Mouse (Mus musculus) forebrain, embryonic 11.5 days (tissue): Measurements from ENCODE around the gene Dnajc5. TPM values are rescaled to one million over a fixed set of nuclear protein-coding genes. Genes with fewer than 3 reads are reported as not detected.

Source experiments
- ATAC-seq: fragments of 200-750 bp; cut with Nextera tagmentation; replicated peaks from 2 replicates; pipeline ENCODE4 v1.8.0; 2017; ENCODE audit warnings: moderate TSS enrichment; ENCODE audit not compliant: low FRiP score
- DNase-seq: peaks from one replicate; pipeline ENCODE4 v3.0.0-alpha.2; 2017; ENCODE audit warnings: low spot score
- H3K27ac ChIP-seq: fragments of 300-500 bp; sonication (generic); 2 replicates; pipeline ENCODE4 v1.5.1; 2014; ENCODE audit warnings: low read depth, low read length
- H3K27me3 ChIP-seq: fragments of 300-500 bp; sonication (generic); 2 replicates; pipeline ENCODE4 v1.6.1; 2014; ENCODE audit warnings: mild to moderate bottlenecking, low read length, mixed read lengths; ENCODE audit not compliant: control insufficient read depth, insufficient read depth
- H3K36me3 ChIP-seq: fragments of 300-500 bp; sonication (generic); 2 replicates; pipeline ENCODE4 v1.6.1; 2014; ENCODE audit warnings: mild to moderate bottlenecking, low read length, moderate library complexity, mixed read lengths; ENCODE audit not compliant: control insufficient read depth, insufficient read depth
- H3K4me1 ChIP-seq: fragments of 300-500 bp; sonication (generic); replicated peaks from 2 replicates; pipeline ENCODE4 v1.6.1; 2014; ENCODE audit warnings: low read length, mixed read lengths; ENCODE audit not compliant: control insufficient read depth, insufficient read depth
- H3K4me2 ChIP-seq: fragments of 300-500 bp; sonication (generic); 2 replicates; pipeline ENCODE4 v1.6.1; 2014; ENCODE audit warnings: low read depth, mild to moderate bottlenecking, low read length, moderate library complexity, mixed read lengths; ENCODE audit not compliant: severe bottlenecking
- H3K4me3 ChIP-seq: fragments of 300-500 bp; sonication (generic); 2 replicates; pipeline ENCODE4 v1.5.1; 2014; ENCODE audit warnings: low read depth, low read length
- H3K9ac ChIP-seq: fragments of 300-500 bp; sonication (generic); 2 replicates; pipeline ENCODE4 v1.6.1; 2014; ENCODE audit warnings: low read length
- H3K9me3 ChIP-seq: fragments of 300-500 bp; sonication (generic); 2 replicates; pipeline ENCODE4 v1.6.1; 2016; ENCODE audit warnings: low read length, mixed read lengths; ENCODE audit not compliant: control insufficient read depth
- WGBS: fragments of 180-500 bp; shearing (Covaris S2); extraction: QIAGEN DNeasy Blood & Tissue Kit; methylation state at CpG from one replicate; pipeline ENCODE4 v1.1.7; 2014; 5-methylcytosine and 5-hydroxymethylcytosine counted together
- polyA plus RNA-seq: library from polyadenylated mRNA; unstranded; fragments of >200 nt; fragmentation: Nextera tagmentation; extraction: Ambion mirVana; gene quantifications from 2 replicates; pipeline ENCODE4 v1.2.1, GENCODE M21; 2014

Gene Dnajc5
- polyA plus RNA-seq, 1 experiment from 2014 or later = 103 TPM

DNA sequence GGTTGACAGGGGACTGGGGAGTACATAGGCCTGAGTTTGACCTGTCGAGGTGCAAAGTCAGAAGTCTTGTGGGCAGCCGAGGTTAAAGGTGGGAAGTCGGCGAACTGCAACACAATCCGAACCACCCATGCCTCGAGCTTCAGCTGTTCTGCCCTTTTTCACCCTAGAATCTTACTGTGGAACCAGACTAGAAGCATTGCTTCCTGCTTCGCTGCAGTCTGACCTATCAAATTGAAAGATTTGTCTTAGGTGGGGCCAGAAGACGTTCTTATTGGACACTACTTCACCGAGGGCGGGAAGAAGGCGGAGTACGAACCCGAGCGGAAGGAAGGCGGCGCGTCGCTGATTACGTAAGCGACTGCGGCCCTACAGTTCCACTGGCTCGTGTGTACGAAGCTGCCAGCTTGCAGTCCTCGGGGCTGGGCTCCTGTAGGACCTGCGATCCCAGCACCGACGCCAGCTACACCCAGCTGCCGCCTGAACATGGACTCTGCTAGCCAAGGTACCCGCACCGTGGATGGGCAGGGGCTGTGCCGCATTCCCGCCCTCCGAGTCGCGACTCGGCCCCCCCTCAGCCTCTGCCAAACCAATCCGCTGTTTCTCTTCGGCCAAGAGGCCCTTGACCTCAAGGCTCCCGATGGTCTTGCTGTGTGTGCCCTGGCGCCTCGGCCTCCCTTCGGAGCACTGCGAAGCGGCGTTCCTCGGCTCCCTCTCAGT is 23.3 kb upstream of the Dnajc5 start, which contains the start of gene Tpd52l2:
Gene Tpd52l2 (plus strand): TSS at position 312 of the 717 bp plus-strand sequence.
- H3K9ac ChIP-seq = peak within 1 kb of the TSS; percentile 90
- peak within 1 kb of the TSS; percentile 77 for H3K27ac ChIP-seq
- H3K36me3 ChIP-seq = peaks cover 4% of the 10 kb centered on the region
- no peaks in the 10 kb centered on the region for H3K27me3 ChIP-seq
- peak within 1 kb of the TSS; percentile 87 for H3K4me3 ChIP-seq
- no peaks in the 10 kb centered on the region for H3K9me3 ChIP-seq
- H3K4me1 ChIP-seq = no peaks in the 10 kb centered on the region; the same call in 1 of the 2 replicates
- H3K4me2 ChIP-seq = peak within 1 kb of the TSS; percentile 94
- DNase-seq (peak; percentile 95), ATAC-seq (peak; percentile 98)
- under 1% methylated on average over 46 of the region's 46 CpGs for WGBS

- H3K9me3 ChIP-seq = no peaks in the 10 kb centered on the region
- ATAC-seq = peak; percentile 53
- H3K27ac ChIP-seq = peak overlapping the region; percentile 77
- DNase-seq = no peak
- peak overlapping the region; percentile 94 for H3K4me2 ChIP-seq
- H3K9ac ChIP-seq = peak overlapping the region; percentile 90
- peak overlapping the region; percentile 87 for H3K4me3 ChIP-seq
- H3K4me1 ChIP-seq = no peaks in the 10 kb centered on the region; the same call in 1 of the 2 replicates
- WGBS = 2% methylated on average over 12 of the region's 12 CpGs
- no peaks in the 10 kb centered on the region for H3K27me3 ChIP-seq
- peaks cover 4% of the 10 kb centered on the region for H3K36me3 ChIP-seq
These were observed 22.8 kb upstream of the Dnajc5 start for GRCm38 (mm10) chr2:181497548-181497875.

DNA sequence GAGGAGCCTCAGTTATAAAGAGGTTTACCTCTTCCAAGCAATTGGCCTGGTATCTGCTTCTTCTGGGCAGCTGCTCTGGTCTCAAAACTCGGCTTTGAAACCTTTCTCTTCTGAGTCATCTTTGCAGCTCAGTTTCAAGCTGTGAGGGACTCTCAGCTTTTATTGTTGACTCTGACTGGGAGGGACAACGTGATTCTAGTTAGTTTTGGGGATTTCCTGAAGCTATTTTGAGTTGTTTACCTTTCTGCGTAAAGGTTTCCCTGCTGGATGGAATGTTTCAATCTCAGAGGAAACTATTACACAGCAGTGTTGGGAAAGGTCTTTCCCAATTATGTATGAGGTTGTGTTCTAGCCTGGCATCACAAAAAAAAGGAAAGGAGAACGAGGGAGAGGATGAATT is 21.6 kb upstream of the Dnajc5 start:
- Histone ChIP-seq H3K4me1 (no peaks in the 10 kb centered on the region; the same call in 1 of the 2 replicates), H3K4me2 (no peak overlapping the region), H3K27ac (no peak overlapping the region), H3K9me3 (no peaks in the 10 kb centered on the region), H3K4me3 (no peak overlapping the region), H3K36me3 (peaks cover 4% of the 10 kb centered on the region), H3K27me3 (no peaks in the 10 kb centered on the region), H3K9ac (no peak overlapping the region)
- no peak for DNase-seq
- 75% methylated on average over 4 of the region's 4 CpGs for WGBS
- ATAC-seq = no peak

- H3K4me1 ChIP-seq = no peaks in the 10 kb centered on the region
- H3K4me2 ChIP-seq = no peak overlapping the region
- no peak overlapping the region for H3K9ac ChIP-seq
- WGBS = 93% methylated on average over 2 of the region's 2 CpGs
- DNase-seq (no peak), ATAC-seq (no peak)
- no peak overlapping the region for H3K4me3 ChIP-seq
- H3K27ac ChIP-seq = no peak overlapping the region
- no peaks in the 10 kb centered on the region for H3K27me3 ChIP-seq
- H3K9me3 ChIP-seq = no peaks in the 10 kb centered on the region
- peaks cover 7% of the 10 kb centered on the region; the same call in 1 of the 2 replicates for H3K36me3 ChIP-seq
These were observed 11.1 kb upstream of the Dnajc5 start for GRCm38 (mm10) chr2:181509191-181509590.

- no peaks in the 10 kb centered on the region for H3K27me3 ChIP-seq
- no peak overlapping the region for H3K27ac ChIP-seq
- 96% methylated on average over 8 of the region's 8 CpGs for WGBS
- DNase-seq (no peak), ATAC-seq (no peak)
- H3K4me2 ChIP-seq = no peak overlapping the region
- no peaks in the 10 kb centered on the region for H3K4me1 ChIP-seq
- H3K9ac ChIP-seq = no peak overlapping the region
- H3K36me3 ChIP-seq = peaks cover 7% of the 10 kb centered on the region; the same call in 1 of the 2 replicates
- H3K4me3 ChIP-seq = no peak overlapping the region
- no peaks in the 10 kb centered on the region for H3K9me3 ChIP-seq
These were observed 9.1 kb upstream of the Dnajc5 start for GRCm38 (mm10) chr2:181511231-181511630.

- Histone ChIP-seq H3K9ac (peak overlapping the region; percentile 89), H3K4me3 (peak overlapping the region; percentile 94), H3K4me1 (no peaks in the 10 kb centered on the region; the same call in 1 of the 2 replicates), H3K9me3 (no peaks in the 10 kb centered on the region), H3K4me2 (peak overlapping the region; percentile 69; the same call in 1 of the 2 replicates), H3K36me3 (no peaks in the 10 kb centered on the region; the same call in 1 of the 2 replicates), H3K27ac (peak overlapping the region; percentile 95), H3K27me3 (no peaks in the 10 kb centered on the region)
- DNase-seq = no peak
- no peak for ATAC-seq
- 81% methylated on average over 3 of the region's 3 CpGs for WGBS
These were observed 1.1 kb upstream of the Dnajc5 start for GRCm38 (mm10) chr2:181519201-181519600.

GRCm38 (mm10) chr2:181520936-181521227 is 597 bp downstream of the Dnajc5 start:
- no peak for DNase-seq
- peak overlapping the region; percentile 89 for H3K9ac ChIP-seq
- peak overlapping the region; percentile 69 for H3K4me2 ChIP-seq
- H3K27ac ChIP-seq = peak overlapping the region; percentile 95
- H3K4me1 ChIP-seq = no peaks in the 10 kb centered on the region; the same call in 1 of the 2 replicates
- H3K36me3 ChIP-seq = no peaks in the 10 kb centered on the region
- under 1% methylated on average over 17 of the region's 17 CpGs for WGBS
- H3K27me3 ChIP-seq = no peaks in the 10 kb centered on the region
- no peak for ATAC-seq
- no peaks in the 10 kb centered on the region for H3K9me3 ChIP-seq
- peak overlapping the region; percentile 94 for H3K4me3 ChIP-seq

DNA sequence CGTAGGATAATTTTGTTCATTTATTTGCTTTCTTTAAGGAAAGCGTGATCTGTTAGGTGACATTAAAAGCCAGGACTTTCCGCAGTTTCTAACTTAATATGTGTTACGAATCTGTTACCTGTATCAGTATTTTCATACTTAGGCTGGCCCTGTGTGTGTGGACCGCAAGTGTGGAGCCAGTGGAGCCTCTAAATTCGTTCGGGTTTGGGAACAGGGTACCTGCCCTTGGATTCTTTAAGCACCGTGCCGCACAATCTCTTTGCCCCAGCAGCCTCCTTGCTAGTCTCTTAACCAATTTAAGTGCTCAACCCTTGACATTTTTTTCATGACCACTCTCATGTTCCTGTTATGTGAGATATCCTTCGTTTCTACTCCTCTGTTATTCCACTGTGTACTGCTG is 1.2 kb downstream of the Dnajc5 start:
- Histone ChIP-seq H3K27me3 (no peaks in the 10 kb centered on the region), H3K9me3 (no peaks in the 10 kb centered on the region), H3K27ac (no peak overlapping the region), H3K36me3 (no peaks in the 10 kb centered on the region), H3K4me3 (peak overlapping the region; percentile 94), H3K4me1 (no peaks in the 10 kb centered on the region; the same call in 1 of the 2 replicates), H3K4me2 (peak overlapping the region; percentile 69), H3K9ac (peak overlapping the region; percentile 89)
- ATAC-seq = no peak
- no peak for DNase-seq
- 65% methylated on average over 10 of the region's 10 CpGs for whole genome bisulfite sequencing

DNA sequence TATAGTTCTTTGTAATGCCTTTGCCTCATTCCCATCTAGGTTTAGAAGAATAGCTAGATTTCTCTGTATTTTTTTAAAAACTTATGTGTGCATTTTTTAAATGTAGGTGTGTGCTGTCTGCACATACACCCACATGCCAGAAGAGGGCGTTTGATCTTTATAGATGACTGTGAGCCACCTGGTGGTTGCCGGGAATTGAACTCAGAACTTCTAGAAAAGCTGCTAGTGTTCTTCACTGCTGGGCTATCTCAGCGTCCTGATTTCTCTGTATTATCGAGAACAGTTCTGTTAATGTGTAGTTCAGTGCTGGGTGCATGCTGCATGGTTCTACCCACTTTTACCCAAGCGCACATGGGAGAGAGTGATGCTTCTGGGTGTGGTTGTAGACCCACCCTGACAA is 2.5 kb downstream of the Dnajc5 start:
- DNase-seq = no peak
- Histone ChIP-seq H3K9ac (no peak overlapping the region), H3K27ac (no peak overlapping the region), H3K4me1 (no peaks in the 10 kb centered on the region; the same call in 1 of the 2 replicates), H3K27me3 (no peaks in the 10 kb centered on the region), H3K36me3 (no peaks in the 10 kb centered on the region), H3K4me3 (no peak overlapping the region), H3K4me2 (no peak overlapping the region), H3K9me3 (no peaks in the 10 kb centered on the region)
- WGBS = 72% methylated on average over 5 of the region's 5 CpGs
- ATAC-seq = no peak
